ENCODE assay signal across 7 mouse cellular contexts in the genomic region with DNA sequence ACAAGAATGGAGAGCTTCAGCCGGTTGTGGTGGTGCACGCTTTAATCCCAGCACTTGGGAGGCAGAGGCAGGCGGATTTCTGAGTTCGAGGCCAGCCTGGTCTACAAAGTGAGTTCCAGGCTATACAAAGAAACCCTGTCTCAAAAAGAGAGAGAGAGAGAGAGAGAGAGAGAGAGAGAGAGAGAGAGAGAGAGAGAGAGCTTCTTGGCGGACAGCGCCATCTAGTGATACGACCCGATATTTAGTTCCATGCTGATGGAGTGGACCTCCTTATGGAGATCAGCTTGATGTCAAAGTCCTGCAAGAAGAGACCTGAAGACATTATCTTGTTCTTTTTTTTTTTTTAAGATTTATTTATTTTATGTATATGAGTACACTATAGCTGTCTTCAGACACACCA. TPM values are rescaled to one million over a fixed set of nuclear protein-coding genes. Genes with fewer than 3 reads are reported as not detected.
DNase-seq lines count a peak whose midpoint lies in the region; ATAC-seq and TF ChIP-seq lines count a peak whose summit lies in the region.
"Not testable (repeated sequence)": the region's sequence is repeated elsewhere in the genome, so short reads cannot be mapped to it uniquely, and the experiment has no call there.

No protein-coding gene starts in this region.

- POLR2A ChIA-PET in Patski (lab: Charles Lee): not testable (repeated sequence)

- not testable (repeated sequence) for H3K9me3 ChIP-seq in intestine, embryonic 14.5 days (ENCODE audit: control insufficient read depth, low read length)

- not testable (repeated sequence) for H3K4me1 ChIP-seq in cerebellum, adult 2 months (ENCODE audit: control insufficient read depth, insufficient read depth, low read length)
- H3K4me1 ChIP-seq in intestine, embryonic 14.5 days (replicated peaks; ENCODE audit: control insufficient read depth, insufficient read depth, low read length): peaks cover 11% of the 10 kb centered on the region

- in situ Hi-C loops in Patski (cut with MboI; ENCODE audit: low pct_unique_long_range_greater_than_20kb): not testable (repeated sequence)

- not testable (repeated sequence) for H3K4me3 ChIP-seq in cerebellum, adult 2 months (replicated peaks; ENCODE audit: insufficient read depth, low read depth, low read length); intestine, embryonic 14.5 days (ENCODE audit: low read depth, low read length)

- H3K27me3 ChIP-seq in Patski; cerebellum, adult 2 months (ENCODE audit: control insufficient read depth, insufficient read depth, low read length); intestine, embryonic 14.5 days (replicated peaks; ENCODE audit: control insufficient read depth, insufficient read depth, low read length): not testable (repeated sequence)

- H3K36me3 ChIP-seq in intestine, embryonic 14.5 days (ENCODE audit: control insufficient read depth, insufficient read depth, low read length): not testable (repeated sequence)

- H3K9ac ChIP-seq in intestine, embryonic 14.5 days (ENCODE audit: low read length): not testable (repeated sequence)

- H3K4me2 ChIP-seq in intestine, embryonic 14.5 days (ENCODE audit: low read length): not testable (repeated sequence)

- CTCF ChIA-PET in Patski (lab: Charles Lee): interaction anchor here (1.2 to 5.0 kb wide), 11 partner anchors 8 to 246 kb away, joined by 3 to 43 read pairs (median 12); a partner anchor contains a TSS

- not testable (repeated sequence) for DNase-seq in Patski (ENCODE audit: low read depth, low spot score)
- DNase-seq in cerebellum, adult 2 months: peak; percentile 53 to 64
- DNase-seq in frontal cortex, postnatal 25 days (ENCODE audit: low spot score in 2 of 2): peak; percentile 35 to 49
- peak; percentile 67 for DNase-seq in intestine, embryonic 14.5 days (ENCODE audit: low spot score)
- peak; percentile 46 to 49 for DNase-seq in left cerebral cortex, postnatal 25 days (ENCODE audit: low spot score in 2 of 2)
- peak; percentile 61 for DNase-seq in spleen, adult 12 weeks (ENCODE audit: low spot score)

- H3K27ac ChIP-seq in cerebellum, adult 2 months (ENCODE audit: insufficient read depth, low read length); intestine, embryonic 14.5 days (ENCODE audit: low read depth): not testable (repeated sequence)

- ATAC-seq in Patski; intestine, embryonic 14.5 days (replicated peaks; ENCODE audit: low FRiP score, low TSS enrichment, low read depth): not testable (repeated sequence)
- ATAC-seq in megakaryocyte progenitor cell, adult 5-6 weeks (replicated peaks; ENCODE audit: poor library complexity): peak; percentile 62

- intact Hi-C loops in left cerebral cortex, postnatal 25 days (cut with DNase I): loop anchor here (5.0 to 10.0 kb wide), 2 partner anchors 307 to 374 kb away; no protein-coding TSS in a partner anchor

- 42% methylated on average over 8 of the region's 8 CpGs for WGBS in cerebellum, adult 2 months
- 35% methylated on average over 8 of the region's 8 CpGs for WGBS in intestine, embryonic 14.5 days

- not testable (repeated sequence) for TF ChIP-seq POLR2A in cerebellum, adult 2 months (IDR thresholded peaks at IDR 0.05; ENCODE audit: borderline replicate concordance, insufficient read depth, low read length)

- peak; percentile 78 for TF ChIP-seq CTCF in Patski (IDR thresholded peaks at IDR 0.05)
- peak; percentile 48; the same call in 1 of the 2 replicates for TF ChIP-seq CTCF in cerebellum, adult 2 months (IDR thresholded peaks at IDR 0.05; ENCODE audit: borderline replicate concordance, insufficient read depth, low read depth, low read length)

RNA-seq across cellular contexts. Expression of a gene that starts 7.3 kb away (rescaled TPM):
- 36.7 TPM for polyA plus RNA-seq in Patski (2021)
- polyA plus RNA-seq in cerebellum, adult 2 months (2012; rRNA removed): 20.4 and 23.1 TPM in 2 replicates
- 18.0 and 18.2 TPM in 2 replicates for polyA plus RNA-seq in intestine, embryonic 14.5 days (2014; fragmentation: Nextera tagmentation; extraction: Ambion mirVana)
- 10 to 100 TPM; 21.3 TPM for total RNA-seq in left cerebral cortex, postnatal 25 days (2021)
- 7.4 and 8.8 TPM in 2 replicates for total RNA-seq in megakaryocyte progenitor cell, adult 5-6 weeks (2015)
- 6.4 and 6.9 TPM in 2 replicates for total RNA-seq in megakaryocyte progenitor cell, adult 5-6 weeks (2017)

RNA-seq across cellular contexts. Expression of a gene that starts 30.1 kb away (rescaled TPM):
- polyA plus RNA-seq in Patski (2021): 258 TPM
- 421 and 429 TPM in 2 replicates for polyA plus RNA-seq in cerebellum, adult 2 months (2012; rRNA removed)
- 328 and 365 TPM in 2 replicates for polyA plus RNA-seq in intestine, embryonic 14.5 days (2014; fragmentation: Nextera tagmentation; extraction: Ambion mirVana)
- total RNA-seq in left cerebral cortex, postnatal 25 days (2021): 100 to 1,000 TPM; 561 to 584 TPM
- total RNA-seq in megakaryocyte progenitor cell, adult 5-6 weeks (2015): 94.1 and 104 TPM in 2 replicates
- 59.8 and 77.3 TPM in 2 replicates for total RNA-seq in megakaryocyte progenitor cell, adult 5-6 weeks (2017)
